Mouse (Mus musculus): ENCODE data around the gene Gdf11.

The Gdf11 gene

DNA sequence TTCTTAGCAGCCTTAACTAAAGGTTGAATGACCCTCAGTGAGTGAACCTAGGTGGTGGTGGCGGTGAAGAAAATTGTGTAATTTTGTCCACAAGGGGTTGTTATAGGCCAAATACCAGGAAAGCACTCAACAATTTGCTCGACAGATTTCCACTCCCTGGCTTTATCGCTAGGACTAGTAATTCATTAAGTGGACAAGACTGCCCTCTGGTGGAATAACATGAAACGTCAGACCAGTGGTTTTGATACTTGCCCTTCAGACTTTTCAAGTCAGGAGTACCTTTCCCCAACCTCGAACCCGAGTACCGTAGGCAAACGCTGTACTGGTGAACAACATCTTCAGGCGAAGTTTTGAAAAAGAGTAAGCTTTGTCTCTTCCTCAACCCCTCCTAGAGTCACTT, 3.9 kb upstream of the Gdf11 start:
- DNase-seq (ENCODE audit: low read depth, low spot score): peak; percentile 81

DNA sequence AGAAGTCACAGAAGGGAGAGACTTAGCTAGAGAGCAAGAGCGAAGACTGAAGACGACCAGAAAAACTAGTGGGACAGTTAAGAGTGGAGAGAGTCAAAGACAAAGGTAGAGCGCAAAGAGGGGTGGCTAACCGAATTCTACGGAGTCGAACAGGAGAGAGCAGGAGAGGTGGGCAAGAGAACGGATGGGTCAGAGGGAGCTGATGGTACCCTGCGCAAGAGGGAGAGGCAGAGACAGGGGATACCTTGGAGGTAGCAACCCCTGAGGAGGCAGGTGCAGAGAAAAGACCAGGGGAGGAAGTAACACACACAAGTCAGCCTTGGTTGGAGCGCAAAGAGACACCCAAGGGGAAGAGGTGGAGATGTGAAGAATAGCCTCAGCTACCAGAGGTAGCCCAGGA, 728 bp upstream of the Gdf11 start:
- no peak for DNase-seq (ENCODE audit: low read depth, low spot score)

DNA sequence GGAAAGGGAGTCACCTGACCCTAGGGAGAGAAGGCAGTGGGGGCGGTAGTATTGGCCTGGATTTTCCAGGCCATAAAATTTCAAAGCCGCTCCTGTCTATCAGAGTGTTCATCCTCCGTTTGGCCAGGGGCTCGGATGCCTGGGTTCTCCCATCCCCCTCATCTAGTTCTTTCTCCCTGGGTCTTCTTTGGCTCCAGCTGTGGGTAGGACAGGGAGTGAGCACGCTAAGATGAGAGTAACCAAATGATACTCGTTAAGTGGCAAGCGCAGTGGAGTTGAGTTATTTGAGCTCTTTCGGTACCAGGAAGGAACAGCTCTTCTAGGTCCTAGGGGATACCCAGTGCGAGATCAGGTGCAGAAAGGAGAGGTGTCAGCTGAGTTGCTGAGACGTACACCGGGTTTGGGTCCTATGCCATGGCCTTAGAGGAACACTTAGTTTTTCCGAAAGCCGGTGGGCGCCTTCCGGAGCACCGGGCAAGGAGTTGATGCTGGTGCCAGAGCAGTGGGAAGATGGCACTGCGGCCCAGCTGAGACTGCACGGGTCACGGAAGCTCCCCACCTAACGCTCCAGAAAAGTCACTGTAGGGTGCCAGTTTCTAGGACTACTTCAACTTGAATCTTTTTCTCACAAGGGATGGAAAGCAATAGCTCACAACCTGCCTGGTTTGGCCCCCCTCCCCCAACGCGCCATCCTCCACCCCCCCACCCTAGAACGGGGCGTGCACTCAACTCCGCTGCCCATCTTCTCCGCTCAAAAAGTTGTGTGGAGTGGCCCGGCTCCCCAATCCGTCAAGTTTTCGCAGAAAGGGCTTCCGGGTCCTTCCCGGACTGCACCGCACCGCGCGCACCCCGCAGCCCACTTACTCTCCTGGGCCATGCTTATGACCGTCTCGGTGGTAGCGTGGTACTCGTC, 879 bp downstream of the Gdf11 start:
- no peak for DNase-seq (ENCODE audit: low read depth, low spot score)

DNA sequence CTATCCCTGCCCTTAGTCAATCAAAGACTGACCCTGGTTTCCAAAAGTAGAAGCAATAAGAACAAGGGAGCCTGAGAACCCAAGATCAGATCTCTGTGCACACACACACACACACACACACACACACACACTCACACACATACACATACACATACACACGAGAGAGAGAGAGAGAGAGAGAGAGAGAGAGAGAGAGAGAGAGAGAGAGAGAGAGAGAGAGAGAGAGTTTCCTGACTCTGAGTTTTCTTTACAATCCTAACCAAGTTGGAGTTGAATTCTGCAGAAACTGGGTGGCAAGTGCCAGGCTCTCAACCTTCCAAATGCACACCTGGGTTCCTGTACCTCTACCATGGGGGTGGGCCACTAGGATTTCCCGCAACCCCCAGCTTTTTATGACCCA, 1.7 kb downstream of the Gdf11 start:
- DNase-seq (ENCODE audit: low read depth, low spot score): no peak

DNA sequence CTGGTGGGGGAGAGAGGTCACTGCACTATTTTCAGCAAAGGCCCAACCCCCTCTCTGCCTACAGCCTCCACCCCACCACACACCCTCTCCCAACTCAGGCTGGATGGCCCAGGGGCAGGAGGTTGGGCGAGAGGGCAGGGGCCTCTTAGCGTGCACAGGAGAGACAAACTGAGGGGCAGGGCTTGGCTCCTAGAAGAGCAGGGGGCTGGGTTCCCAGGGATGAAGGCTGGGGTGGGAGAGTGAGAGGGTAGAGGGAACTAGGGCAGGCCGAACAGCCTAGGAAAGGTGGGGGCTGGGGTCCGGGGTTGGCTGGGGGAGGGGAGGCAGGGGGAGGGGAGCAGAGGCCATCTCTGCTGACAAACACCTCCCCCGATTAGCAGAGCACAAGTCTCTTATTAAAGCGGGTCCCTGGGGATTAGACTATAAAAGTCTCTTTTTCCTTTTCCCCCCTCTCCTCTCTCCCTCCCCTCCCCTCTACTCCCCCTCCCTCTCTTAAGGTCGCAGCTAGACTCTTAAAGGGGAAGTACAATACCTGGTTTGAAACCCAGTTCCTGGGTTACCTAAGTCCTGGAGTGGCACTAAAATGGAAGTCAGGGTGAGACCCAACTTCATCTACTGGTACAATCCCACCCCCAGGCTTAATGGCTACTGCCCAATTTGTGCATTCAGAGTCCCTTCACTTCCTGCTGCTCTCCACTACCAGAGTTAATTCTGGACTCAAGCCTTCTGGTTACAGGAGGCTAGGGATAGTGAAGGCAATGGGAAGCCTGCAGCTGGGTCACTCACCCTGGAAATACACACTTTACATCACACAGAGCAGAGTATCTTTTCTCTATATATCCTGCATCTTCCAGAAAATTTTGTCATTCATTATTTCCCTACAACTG, 2.3 kb downstream of the Gdf11 start:
- DNase-seq (ENCODE audit: low read depth, low spot score): peak; percentile 67

DNA sequence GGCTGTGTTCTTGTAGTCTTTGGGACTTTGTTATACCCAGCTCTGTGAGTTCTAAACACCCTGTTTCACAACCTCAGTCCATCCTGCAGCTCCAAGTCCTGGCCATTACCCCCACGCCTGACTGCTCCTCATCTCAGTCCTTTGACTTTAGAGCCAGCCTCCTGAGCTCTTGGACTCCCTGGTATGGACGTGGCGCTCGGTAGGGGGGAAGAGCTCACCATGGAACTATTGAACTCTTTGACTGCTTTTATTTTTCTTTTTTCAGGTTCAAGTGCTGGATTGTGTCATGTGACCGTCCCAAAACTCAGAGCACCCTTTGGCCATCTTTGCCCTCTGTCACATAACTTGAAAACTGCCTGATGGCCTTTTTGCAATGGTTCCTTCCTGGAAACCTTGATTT, 9.5 kb downstream of the Gdf11 start:
- DNase-seq (ENCODE audit: low read depth, low spot score): no peak

DNA sequence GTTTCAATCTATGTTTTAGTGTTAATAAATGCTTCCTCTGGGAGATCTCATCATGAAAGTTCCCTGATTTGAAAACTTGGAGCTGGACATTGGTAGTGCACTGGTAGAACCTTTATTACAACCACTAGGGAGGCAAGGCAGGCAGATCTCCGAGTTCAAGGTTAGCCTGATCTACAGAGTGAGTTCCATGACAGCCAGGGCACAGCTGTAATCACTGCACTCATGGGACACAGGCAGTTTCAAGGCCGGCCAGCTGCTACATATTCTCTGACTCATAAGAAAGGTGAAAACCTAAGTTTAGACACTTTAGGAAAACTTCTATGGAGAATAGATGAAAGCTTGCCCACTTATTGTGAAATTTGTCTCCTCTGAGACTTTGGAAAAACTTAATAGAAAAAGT, 12.7 kb downstream of the Gdf11 start:
- DNase-seq (ENCODE audit: low read depth, low spot score): no peak

DNA sequence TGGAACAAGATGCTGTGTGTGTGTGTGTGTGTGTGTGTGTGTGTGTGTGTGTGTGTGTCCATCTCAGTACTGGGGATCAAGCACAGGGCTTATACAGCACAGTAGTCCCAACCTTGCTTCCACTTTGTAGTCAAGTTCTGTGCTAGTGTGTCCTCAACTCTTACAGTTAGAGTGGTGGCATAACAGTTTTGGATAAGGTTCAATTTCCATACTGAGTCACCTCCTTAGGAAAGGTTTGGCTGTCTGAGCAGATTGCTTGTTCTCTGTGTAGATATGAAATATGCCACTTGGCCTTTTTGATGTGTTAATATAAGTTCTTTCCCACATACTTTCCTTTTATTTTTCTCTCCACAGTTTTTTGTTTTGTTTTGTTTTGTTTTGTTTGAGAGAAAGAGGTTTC, 13.2 kb downstream of the Gdf11 start:
- no peak for DNase-seq (ENCODE audit: low read depth, low spot score)

DNA sequence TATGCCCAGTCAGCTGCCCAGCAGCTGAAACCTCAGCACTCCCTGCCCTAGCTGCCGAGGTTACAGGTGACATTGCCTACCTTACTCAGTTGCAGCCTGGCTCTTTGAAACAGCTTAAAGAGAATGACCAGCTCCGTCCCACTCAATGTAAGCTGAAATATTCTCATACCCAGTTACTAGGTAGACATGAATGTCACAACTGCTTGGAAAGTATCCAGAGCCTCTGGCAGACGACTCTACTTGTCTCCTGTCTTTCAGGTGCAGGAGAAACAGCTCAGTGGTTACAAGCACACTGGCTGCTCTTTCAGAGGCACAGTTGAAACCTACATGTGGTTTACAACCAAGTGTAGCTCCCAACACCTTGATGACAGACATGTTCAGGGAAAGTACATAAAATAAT, 21.2 kb downstream of the Gdf11 start:
- DNase-seq (ENCODE audit: low read depth, low spot score): no peak

DNA sequence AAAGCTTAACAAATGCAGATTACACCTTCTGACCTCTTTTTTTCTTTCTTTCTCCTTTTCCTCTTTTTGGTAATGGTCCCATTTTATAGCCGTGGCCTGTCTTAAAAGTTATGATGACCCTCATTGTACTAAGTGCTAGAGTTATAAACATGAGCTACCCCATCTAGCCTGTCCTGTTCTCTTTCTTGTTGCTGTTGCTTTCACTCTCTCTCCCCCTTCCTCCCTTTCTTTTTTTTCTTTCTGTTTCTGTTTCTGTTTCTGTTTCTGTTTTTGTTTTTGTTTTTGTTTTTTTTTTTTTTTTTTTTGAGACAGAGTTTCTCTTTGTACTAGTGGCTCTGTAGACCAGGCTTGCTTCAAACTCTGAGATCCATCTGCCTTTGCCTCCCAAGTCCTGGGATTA, 25.0 kb downstream of the Gdf11 start:
- no peak for DNase-seq (ENCODE audit: low read depth, low spot score)

DNA sequence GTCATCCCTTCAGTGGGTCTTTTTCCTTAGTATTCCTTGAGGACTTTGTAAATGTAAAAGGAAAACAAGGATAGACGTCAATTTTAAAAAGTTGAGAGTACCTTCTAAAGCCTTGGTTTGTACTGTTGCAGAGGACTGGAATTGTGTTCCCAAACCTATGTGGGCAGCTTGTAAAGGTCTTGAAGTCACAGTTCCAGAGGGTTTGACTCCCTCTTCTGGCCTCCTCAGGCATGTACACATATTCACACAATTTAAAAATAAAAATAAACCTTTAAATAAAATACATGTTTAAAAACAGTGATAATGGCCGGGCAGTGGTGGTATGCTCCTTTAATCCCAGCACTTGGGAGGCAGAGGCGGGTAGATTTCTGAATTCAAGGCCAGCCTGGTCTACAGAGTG, 25.5 kb downstream of the Gdf11 start:
- DNase-seq (ENCODE audit: low read depth, low spot score): no peak

DNA sequence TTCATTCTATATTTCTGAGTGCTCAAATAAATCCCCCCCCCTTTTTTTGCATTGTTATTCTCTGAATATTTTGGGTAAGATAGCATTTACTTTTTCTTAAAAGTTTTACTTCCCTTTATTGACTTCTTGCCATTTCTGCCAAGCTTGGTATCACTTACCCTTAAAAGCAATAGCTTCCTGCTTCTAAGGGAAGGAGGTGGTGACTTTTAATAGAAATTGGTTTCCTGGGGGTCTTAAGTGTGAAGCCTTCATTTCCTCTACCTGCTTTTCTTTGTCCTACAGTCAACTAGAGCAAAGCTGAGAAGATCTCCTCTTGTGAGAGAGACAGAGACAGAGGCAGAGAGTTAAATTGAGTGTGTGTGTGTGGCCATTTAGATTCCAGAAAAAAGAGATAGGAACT, 30.3 kb downstream of the Gdf11 start:
- no peak for DNase-seq (ENCODE audit: low read depth, low spot score)

DNA sequence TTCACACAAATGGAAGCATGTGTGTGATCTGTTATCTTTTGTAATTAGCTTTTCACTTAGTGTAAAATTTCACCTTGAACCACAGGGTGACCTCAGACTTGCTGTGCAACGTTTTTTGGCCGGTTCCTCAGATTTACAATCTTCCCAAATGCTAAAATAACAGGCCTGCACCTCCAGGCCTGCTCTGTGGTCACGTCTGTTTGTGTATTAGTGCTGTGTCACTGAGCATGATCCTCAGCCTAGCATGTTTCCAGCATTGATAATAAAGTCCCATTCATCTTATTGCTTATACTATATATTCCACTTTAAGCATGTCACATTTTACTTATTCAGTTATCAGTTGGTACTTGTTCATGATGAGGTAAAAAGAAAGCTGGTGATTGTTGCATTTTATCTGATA, 41.2 kb downstream of the Gdf11 start:
- no peak for DNase-seq (ENCODE audit: low read depth, low spot score)

DNA sequence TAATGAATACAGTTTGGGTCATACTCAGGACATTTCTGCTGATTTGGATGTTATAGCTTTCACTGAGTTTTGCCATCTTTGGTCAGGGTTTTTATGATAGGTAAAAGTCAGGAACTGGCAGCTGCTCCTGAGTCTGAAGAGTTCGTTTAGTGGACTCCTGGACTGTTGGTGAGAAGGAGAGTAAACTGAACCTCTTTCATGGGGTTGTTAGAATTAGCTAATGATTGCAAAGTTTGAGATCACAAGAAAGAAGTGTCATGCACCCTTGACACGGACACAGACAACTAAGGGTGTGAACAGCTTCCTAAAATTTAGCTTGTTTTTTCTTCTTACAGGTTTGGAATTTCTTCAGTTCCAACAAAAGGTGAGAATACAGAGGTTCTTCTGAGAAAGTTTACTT, 43.1 kb downstream of the Gdf11 start:
- DNase-seq (ENCODE audit: low read depth, low spot score): no peak

DNA sequence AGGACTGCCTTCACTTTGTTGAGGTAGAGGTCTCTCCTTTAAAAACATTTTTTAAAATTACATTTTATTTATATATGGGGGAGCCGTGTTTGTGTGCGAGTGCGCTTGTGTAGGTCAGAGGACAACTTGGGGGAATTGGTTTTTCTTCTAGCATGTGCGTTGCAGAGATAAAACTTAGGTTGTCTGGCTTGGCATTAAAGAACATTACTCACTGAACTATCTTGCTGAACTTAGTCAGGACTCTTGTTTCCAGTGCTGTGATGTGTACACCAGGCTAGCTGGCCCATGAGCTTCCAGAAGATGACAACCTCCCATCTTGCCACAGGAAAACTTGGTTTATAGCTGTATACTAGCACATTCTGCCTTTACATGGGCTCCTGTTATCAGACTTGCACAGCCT, 44.9 kb downstream of the Gdf11 start:
- no peak for DNase-seq (ENCODE audit: low read depth, low spot score)

DNA sequence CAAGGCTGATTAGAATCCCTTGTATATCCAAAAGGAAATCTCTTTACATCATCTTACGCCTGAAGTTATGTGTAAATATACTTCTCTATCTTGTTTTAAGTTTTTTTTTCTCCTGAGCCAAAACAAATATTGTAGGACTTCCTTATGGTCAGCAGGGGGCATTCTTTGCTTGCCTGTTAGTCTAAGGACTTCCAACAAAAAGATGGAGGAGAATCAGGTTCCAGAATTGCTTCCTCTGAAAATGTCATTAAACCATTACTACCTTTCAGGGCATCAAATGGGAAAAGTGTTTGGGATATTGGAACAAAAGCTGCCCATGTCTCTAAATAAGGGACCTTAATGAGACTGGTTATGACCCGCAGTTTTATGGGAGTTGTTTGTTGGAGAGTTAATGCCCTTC, 46.0 kb downstream of the Gdf11 start:
- peak; percentile 24 for DNase-seq (ENCODE audit: low read depth, low spot score)

DNA sequence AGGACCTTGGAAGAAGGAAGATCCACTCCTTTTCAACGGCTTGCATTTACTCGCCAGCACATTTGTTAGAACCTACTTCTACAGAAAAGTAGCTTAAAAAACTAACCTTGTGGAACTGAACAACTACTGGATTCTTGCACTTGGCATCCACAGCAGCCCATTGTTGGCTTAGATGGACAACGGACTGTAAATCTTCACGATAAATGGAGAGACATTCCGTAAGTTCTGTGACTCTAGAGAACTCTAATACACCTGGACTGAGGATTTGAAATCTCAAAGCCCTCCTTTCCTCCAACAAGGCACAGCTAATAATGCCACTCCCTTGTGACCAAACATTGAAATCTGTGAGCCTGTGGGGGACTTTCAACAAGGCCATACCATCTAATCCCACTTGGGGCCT, 48.3 kb downstream of the Gdf11 start:
- DNase-seq (ENCODE audit: low read depth, low spot score): no peak

DNA sequence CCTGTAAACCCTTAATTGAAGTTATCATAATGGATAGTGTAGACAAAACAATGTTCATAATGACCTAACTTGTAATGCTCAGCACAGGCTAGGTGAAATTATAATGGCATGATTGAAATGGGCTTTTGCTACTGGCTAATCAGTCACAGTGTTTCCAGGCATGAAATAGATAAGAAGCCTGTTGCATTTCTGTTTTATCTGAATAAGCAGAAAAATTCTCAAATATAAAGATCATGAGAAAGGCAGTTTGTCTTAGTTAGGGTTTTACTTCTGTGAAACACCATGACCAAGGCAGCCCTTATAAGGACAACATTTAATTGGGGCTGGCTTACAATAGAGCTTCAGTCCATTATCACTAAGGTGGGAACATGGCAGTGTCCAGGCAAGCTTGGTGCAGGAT, 50.9 kb downstream of the Gdf11 start:
- DNase-seq (ENCODE audit: low read depth, low spot score): no peak

DNA sequence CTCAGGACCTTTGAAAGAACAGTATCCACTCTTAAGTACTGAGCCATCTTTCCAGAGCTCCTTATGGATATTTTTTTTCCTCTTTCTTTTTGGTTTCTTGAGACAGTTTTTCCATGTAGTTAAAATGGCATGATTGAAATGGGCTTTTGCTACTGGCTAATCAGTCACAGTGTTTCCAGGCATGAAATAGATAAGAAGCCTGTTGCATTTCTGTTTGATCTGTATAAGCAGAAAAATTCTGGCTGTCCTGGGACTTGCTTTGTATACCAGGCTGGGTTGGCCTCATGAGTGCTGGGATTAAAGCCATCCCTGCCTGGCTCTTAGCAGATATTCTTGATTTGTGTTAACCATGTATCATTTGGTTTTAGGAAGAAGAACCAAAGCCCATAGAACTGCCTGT, 52.1 kb downstream of the Gdf11 start:
- DNase-seq (ENCODE audit: low read depth, low spot score): no peak

DNA sequence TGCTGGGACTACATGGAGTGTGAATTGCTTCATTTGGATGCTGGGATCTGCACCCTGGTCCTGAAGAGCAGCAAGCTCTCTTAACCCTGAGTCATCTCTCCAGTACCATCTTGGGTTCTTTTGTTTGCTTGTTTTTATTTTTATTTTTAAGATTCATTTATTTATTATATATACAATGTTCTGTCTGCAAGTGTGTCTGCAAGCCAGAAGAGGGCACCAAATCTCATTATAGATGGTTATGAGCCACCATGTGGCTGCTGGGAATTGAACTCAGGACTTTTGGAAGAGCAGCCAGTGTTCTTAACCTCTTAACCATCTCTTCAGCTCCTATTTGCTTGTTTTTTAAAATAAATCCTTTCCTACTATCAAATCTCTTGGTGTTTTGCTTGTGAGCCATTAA, 54.1 kb downstream of the Gdf11 start:
- no peak for DNase-seq (ENCODE audit: low read depth, low spot score)

Measured in embryo, embryonic 11.5 days (tissue).